Mouse (Mus musculus) heart, postnatal 0 days (tissue): ENCODE results near the gene Serac1. TPM values are rescaled to one million over a fixed set of nuclear protein-coding genes. Genes with fewer than 3 reads are reported as not detected.

Experiments
- ATAC-seq: fragments of 200-750 bp; cut with Nextera tagmentation; 2 replicates; pipeline ENCODE4 v1.8.0; 2017; ENCODE audit warnings: low read depth, moderate number of reproducible peaks, moderate library complexity; ENCODE audit not compliant: insufficient read depth
- DNase-seq: peaks from one replicate; pipeline ENCODE4 v3.0.0-alpha.2; 2016; ENCODE audit warnings: low spot score
- H3K27ac ChIP-seq: fragments of 300-500 bp; sonication (generic); 2 replicates; pipeline ENCODE4 v1.5.1; 2014; ENCODE audit warnings: low read depth, mild to moderate bottlenecking
- H3K27me3 ChIP-seq: fragments of 300-500 bp; sonication (generic); 2 replicates; pipeline ENCODE4 v1.6.1; 2014; ENCODE audit warnings: low read length, mixed read lengths; ENCODE audit not compliant: control insufficient read depth, insufficient read depth
- H3K36me3 ChIP-seq: fragments of 300-500 bp; sonication (generic); replicated peaks from 2 replicates; pipeline ENCODE4 v1.6.1; 2014; ENCODE audit warnings: low read length, mixed read lengths; ENCODE audit not compliant: control insufficient read depth, insufficient read depth
- H3K4me1 ChIP-seq: fragments of 300-500 bp; sonication (generic); 2 replicates; pipeline ENCODE4 v1.6.1; 2014; ENCODE audit warnings: antibody characterized with exemption; ENCODE audit not compliant: control insufficient read depth, insufficient read depth
- H3K4me2 ChIP-seq: fragments of 300-500 bp; sonication (generic); 2 replicates; pipeline ENCODE4 v1.6.1; 2014; ENCODE audit warnings: low read depth, mild to moderate bottlenecking, low read length, moderate library complexity
- H3K4me3 ChIP-seq: fragments of 300-500 bp; sonication (generic); 2 replicates; pipeline ENCODE4 v1.5.1; 2014; ENCODE audit warnings: low read depth, low read length
- H3K9ac ChIP-seq: fragments of 300-500 bp; sonication (generic); replicated peaks from 2 replicates; pipeline ENCODE4 v1.6.1; 2014; ENCODE audit warnings: low read depth, low read length, mixed read lengths
- H3K9me3 ChIP-seq: fragments of 300-500 bp; sonication (generic); replicated peaks from 2 replicates; pipeline ENCODE4 v1.6.1; 2016; ENCODE audit warnings: low read length; ENCODE audit not compliant: control insufficient read depth
- CTCF ChIP-seq: IDR thresholded peaks from 2 replicates; pipeline ENCODE4 v1.5.1; 2016; ENCODE audit warnings: antibody characterized with exemption, control low read depth, low read depth
- EP300 ChIP-seq: IDR thresholded peaks from 2 replicates; pipeline ENCODE4 v1.6.1; 2016; ENCODE audit warnings: antibody characterized with exemption, low read depth
- WGBS: fragments of 180-500 bp; shearing (Covaris S2); extraction: QIAGEN DNeasy Blood & Tissue Kit; methylation state at CpG from one replicate; pipeline ENCODE4 v1.1.7; 2014; 5-methylcytosine and 5-hydroxymethylcytosine counted together
- polyA plus RNA-seq: library from polyadenylated mRNA; unstranded; fragments of >200 nt; fragmentation: Nextera tagmentation; extraction: Ambion mirVana; gene quantifications from 2 replicates; pipeline ENCODE4 v1.2.1, GENCODE M21; 2015
- total RNA-seq: library from RNA; depleted of rRNA; stranded (reverse); fragments of >200 nt; gene quantifications from 2 replicates; pipeline ENCODE4 v1.2.3, GENCODE M21; 2014; ENCODE audit warnings: low replicate concordance

The Serac1 gene
- total and polyA plus RNA-seq, 2 experiments from 2014 or later = 4.2 to 5.5 TPM

DNA sequence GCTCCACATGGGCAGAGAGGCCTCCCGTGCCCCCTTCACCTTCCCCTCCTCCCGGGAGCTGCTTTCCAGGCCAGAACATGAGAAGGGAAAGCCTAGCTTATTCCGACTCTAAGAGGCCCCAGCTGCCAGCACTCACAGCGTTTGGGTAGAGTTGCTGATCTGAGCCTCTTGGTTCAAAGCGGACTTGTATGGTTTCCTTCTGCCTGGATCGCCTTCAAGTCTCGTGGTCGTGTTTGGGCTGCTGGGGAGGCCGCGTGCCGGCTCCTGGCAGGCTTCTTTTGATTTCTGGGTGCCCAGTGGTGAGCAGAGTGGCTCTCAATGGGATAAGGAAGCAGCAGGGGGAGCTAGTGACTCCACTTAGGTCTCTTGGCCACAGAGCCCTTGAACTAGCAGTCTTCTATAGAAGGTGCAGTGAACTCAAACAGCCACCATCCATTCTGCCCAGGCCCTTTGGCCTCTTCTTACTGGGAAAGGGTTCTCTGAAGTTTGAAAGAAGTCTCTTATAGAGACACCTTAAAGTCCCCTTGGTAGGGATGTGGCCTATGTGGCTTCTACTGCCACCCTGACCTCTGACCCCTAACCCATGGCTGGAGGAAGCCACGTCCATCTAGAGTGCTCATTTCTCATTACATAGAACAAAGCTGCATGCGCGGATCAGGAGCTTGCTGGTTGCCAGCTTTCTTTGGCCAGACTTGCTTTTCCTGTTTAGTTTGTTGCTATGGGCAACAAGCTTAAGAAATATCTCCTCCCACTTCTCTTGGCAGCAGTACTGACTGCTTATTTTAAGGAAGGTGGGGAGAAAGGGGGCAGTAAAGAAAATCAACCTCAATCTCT, 73.7 kb downstream of the Serac1 start:
- H3K27me3 ChIP-seq = no peaks in the 10 kb centered on the region
- H3K4me2 ChIP-seq = no peak overlapping the region
- peak overlapping the region; percentile 90 for H3K27ac ChIP-seq
- no peak overlapping the region for H3K4me3 ChIP-seq
- no peak overlapping the region for H3K9ac ChIP-seq
- H3K9me3 ChIP-seq = no peaks in the 10 kb centered on the region
- peak; percentile 69 for ATAC-seq
- DNase-seq = peak; percentile 95
- peak; percentile 28 for TF ChIP-seq CTCF
- no peak for TF ChIP-seq EP300
- WGBS = 15% methylated on average over 14 of the region's 14 CpGs
- peaks cover 33% of the 10 kb centered on the region for H3K36me3 ChIP-seq
- H3K4me1 ChIP-seq = peaks cover 51% of the 10 kb centered on the region

DNA sequence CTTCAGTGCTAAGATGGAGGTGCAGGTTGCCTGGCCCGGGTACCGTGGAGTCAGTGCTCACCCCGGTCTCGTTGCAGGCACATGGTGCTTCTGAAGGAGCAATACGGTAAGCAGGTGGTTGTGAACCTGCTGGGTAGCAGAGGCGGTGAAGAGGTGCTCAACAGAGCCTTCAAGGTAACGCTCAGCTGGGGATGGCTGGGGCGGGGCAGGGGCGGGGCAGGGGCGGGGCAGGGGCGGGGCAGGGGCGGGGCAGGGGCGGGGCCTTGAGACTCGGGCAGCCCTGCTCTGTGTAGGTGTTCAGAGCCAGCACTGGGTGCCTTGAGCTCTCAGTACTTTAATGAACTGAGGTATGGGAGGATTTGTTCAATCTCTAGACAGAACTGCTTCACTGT, 74.3 kb downstream of the Serac1 start:
- Histone ChIP-seq H3K9ac (no peak overlapping the region), H3K36me3 (peaks cover 27% of the 10 kb centered on the region), H3K9me3 (no peaks in the 10 kb centered on the region), H3K27ac (peak overlapping the region; percentile 90), H3K4me3 (no peak overlapping the region), H3K4me1 (peaks cover 54% of the 10 kb centered on the region), H3K4me2 (no peak overlapping the region), H3K27me3 (no peaks in the 10 kb centered on the region)
- DNase-seq (no peak), ATAC-seq (peak; percentile 77)
- WGBS = 28% methylated on average over 8 of the region's 14 CpGs
- TF ChIP-seq CTCF = no peak
- TF ChIP-seq EP300 = no peak

DNA sequence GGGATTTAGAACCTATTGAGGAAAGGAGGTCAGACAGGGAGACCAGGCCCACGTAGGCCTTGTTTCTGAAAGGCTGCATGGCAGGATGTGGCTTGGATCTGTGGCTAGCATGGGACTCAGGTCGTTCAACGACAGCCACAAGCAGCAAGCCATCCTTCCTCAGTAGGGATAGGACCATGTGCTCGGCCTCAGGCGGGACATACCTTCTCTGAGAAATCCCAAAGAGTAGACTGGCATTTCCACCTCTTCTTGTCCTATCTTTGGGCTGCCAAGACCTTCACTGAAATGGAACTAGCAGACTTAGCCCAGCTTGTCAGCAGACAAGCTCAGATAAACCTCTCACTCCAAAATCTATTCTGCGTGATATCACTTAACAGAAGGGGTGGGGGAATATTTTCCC, 75.9 kb downstream of the Serac1 start:
- no peak overlapping the region for H3K9ac ChIP-seq
- peaks cover 11% of the 10 kb centered on the region; the same call in 1 of the 2 replicates for H3K36me3 ChIP-seq
- ATAC-seq (no peak), DNase-seq (no peak)
- no peak for TF ChIP-seq EP300
- no peak for TF ChIP-seq CTCF
- no peak overlapping the region for H3K4me3 ChIP-seq
- no peak overlapping the region for H3K4me2 ChIP-seq
- H3K9me3 ChIP-seq = no peaks in the 10 kb centered on the region
- peaks cover 64% of the 10 kb centered on the region for H3K4me1 ChIP-seq
- H3K27ac ChIP-seq = peak overlapping the region; percentile 72
- H3K27me3 ChIP-seq = no peaks in the 10 kb centered on the region
- 38% methylated on average over 6 of the region's 6 CpGs for WGBS

DNA sequence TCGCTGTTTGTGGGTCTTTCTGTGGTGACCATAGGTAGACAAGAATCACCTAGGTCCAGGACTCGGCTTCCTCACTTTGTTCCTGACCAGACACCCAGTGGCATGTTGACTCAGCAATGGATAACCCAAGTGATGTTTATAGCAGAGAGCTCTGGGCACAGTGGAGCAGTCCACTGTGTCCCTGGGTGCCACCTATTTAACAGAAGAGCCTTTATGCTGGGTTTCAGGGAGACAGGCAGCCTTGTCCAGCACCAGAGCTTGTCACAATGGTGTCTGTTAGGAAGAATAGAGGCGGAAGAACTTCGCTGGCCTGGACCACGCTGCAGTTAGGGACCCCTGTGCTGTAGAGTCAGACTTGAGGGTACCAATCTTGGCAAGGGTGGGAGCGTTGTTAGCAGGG, 77.0 kb downstream of the Serac1 start:
- Histone ChIP-seq H3K4me3 (no peak overlapping the region), H3K27ac (no peak overlapping the region), H3K36me3 (0 out of 2 replicates have a peak, but pooled peaks cover 6% of the 10 kb centered on the region), H3K4me2 (no peak overlapping the region), H3K9me3 (no peaks in the 10 kb centered on the region), H3K27me3 (no peaks in the 10 kb centered on the region), H3K4me1 (peaks cover 66% of the 10 kb centered on the region), H3K9ac (no peak overlapping the region)
- WGBS = 95% methylated on average over 6 of the region's 6 CpGs
- ATAC-seq (no peak), DNase-seq (no peak)
- TF ChIP-seq EP300 (no peak), CTCF (no peak)

DNA sequence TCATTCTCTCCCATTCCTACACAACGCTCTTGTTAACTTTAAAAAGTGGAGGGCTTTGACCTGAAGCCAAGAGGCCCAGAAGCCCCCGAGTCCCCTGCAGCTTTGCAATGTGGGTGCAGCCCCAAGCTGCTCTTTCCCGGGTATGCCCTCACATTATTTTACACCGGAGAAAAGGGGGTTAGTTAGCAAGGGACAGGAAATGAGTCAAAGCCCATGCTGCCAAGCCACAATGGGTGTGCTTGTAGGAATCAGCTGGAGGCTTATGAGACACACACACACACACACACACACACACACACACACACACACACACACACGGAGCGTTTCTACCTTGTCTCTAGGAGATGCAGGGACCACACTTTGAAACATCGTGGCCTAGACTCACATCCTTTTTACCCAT, 77.7 kb downstream of the Serac1 start:
- H3K4me1 ChIP-seq = peaks cover 60% of the 10 kb centered on the region

More for the DNA sequence above, 77.7 kb downstream of the Serac1 start:
- 55% methylated on average over 7 of the region's 7 CpGs for WGBS
- Histone ChIP-seq H3K4me2 (no peak overlapping the region), H3K36me3 (0 out of 2 replicates have a peak, but pooled peaks cover 6% of the 10 kb centered on the region), H3K27me3 (no peaks in the 10 kb centered on the region), H3K9ac (no peak overlapping the region), H3K9me3 (no peaks in the 10 kb centered on the region), H3K4me3 (no peak overlapping the region), H3K27ac (0 out of 2 replicates have a peak overlapping the region, but pooled peaks have one; percentile 14)
- TF ChIP-seq CTCF = no peak
- no peak for TF ChIP-seq EP300
- no peak for DNase-seq
- ATAC-seq = no peak
